Mouse (Mus musculus) neural tube, embryonic 12.5 days (tissue): Measurements from ENCODE around the gene Nxpe4. TPM values are rescaled to one million over a fixed set of nuclear protein-coding genes. Genes with fewer than 3 reads are reported as not detected.

Experiments used
- ATAC-seq: fragments of 200-750 bp; cut with Nextera tagmentation; 2 replicates; pipeline ENCODE4 v1.8.0; 2017; ENCODE audit warnings: low read depth, mild to moderate bottlenecking, moderate TSS enrichment, moderate library complexity; ENCODE audit not compliant: low FRiP score
- H3K27ac ChIP-seq: fragments of 300-500 bp; sonication (generic); 2 replicates; pipeline ENCODE4 v1.5.1; 2016
- H3K27me3 ChIP-seq: fragments of 300-500 bp; sonication (generic); replicated peaks from 2 replicates; pipeline ENCODE4 v1.6.1; 2016; ENCODE audit warnings: mild to moderate bottlenecking
- H3K36me3 ChIP-seq: fragments of 300-500 bp; sonication (generic); 2 replicates; pipeline ENCODE4 v1.6.1; 2016; ENCODE audit warnings: mild to moderate bottlenecking
- H3K4me1 ChIP-seq: fragments of 300-500 bp; sonication (generic); 2 replicates; pipeline ENCODE4 v1.6.1; 2016
- H3K4me2 ChIP-seq: fragments of 300-500 bp; sonication (generic); replicated peaks from 2 replicates; pipeline ENCODE4 v1.6.1; 2016; ENCODE audit warnings: mild to moderate bottlenecking
- H3K4me3 ChIP-seq: fragments of 300-500 bp; sonication (generic); 2 replicates; pipeline ENCODE4 v1.5.1; 2016
- H3K9ac ChIP-seq: fragments of 300-500 bp; sonication (generic); 2 replicates; pipeline ENCODE4 v1.6.1; 2016; ENCODE audit warnings: mild to moderate bottlenecking
- H3K9me3 ChIP-seq: fragments of 300-500 bp; sonication (generic); 2 replicates; pipeline ENCODE4 v1.6.1; 2016; ENCODE audit warnings: mild to moderate bottlenecking
- WGBS: fragments of 180-500 bp; shearing (Covaris S2); methylation state at CpG from one replicate; pipeline ENCODE4 v1.1.7; 2016; 5-methylcytosine and 5-hydroxymethylcytosine counted together
- polyA plus RNA-seq: library from polyadenylated mRNA; unstranded; fragments of >200 nt; fragmentation: Nextera tagmentation; extraction: Ambion mirVana; gene quantifications from 2 replicates; pipeline ENCODE4 v1.2.1, GENCODE M21; 2016

Gene Nxpe4
- polyA plus RNA-seq, 1 experiment from 2014 or later = 7.9 TPM

DNA sequence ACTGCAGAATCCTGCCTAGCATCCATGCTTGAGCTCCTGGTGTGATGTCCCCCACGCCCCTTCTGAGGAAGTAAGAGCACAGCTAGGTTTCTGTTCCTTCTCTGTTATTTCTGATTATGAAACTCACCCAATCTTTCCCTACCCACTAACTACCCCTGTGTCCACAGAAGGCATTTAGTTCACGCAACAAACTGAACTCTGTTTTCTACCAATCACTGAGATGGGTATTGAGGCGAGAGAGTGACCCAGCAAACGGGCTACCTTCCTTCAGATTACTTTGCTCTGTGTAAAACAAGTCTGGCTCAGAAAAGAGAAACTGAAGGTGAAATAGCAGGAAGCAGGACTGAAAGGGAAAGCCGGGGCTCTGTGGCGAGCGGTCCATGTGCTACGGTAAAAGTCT is 260.6 kb downstream of the Nxpe4 start:
- Histone ChIP-seq H3K27ac (no peak overlapping the region), H3K27me3 (no peaks in the 10 kb centered on the region), H3K4me1 (no peaks in the 10 kb centered on the region), H3K4me2 (no peak overlapping the region), H3K9me3 (no peaks in the 10 kb centered on the region), H3K4me3 (no peak overlapping the region), H3K36me3 (no peaks in the 10 kb centered on the region), H3K9ac (no peak overlapping the region)
- no peak for ATAC-seq
- WGBS = 88% methylated on average over 8 of the region's 8 CpGs

GRCm38 (mm10) chr9:48423256-48423655 is 261.4 kb downstream of the Nxpe4 start:
- no peak for ATAC-seq
- H3K27me3 ChIP-seq = no peaks in the 10 kb centered on the region
- H3K27ac ChIP-seq = no peak overlapping the region
- no peaks in the 10 kb centered on the region for H3K4me1 ChIP-seq
- WGBS = 39% methylated on average over 1 of the region's 1 CpGs
- H3K4me3 ChIP-seq = no peak overlapping the region
- H3K9ac ChIP-seq = no peak overlapping the region
- no peak overlapping the region for H3K4me2 ChIP-seq
- H3K9me3 ChIP-seq = no peaks in the 10 kb centered on the region
- no peaks in the 10 kb centered on the region for H3K36me3 ChIP-seq

GRCm38 (mm10) chr9:48427176-48427575 is 265.4 kb downstream of the Nxpe4 start:
- H3K9ac ChIP-seq = no peak overlapping the region
- no peaks in the 10 kb centered on the region for H3K4me1 ChIP-seq
- no peaks in the 10 kb centered on the region for H3K9me3 ChIP-seq
- no peak overlapping the region for H3K27ac ChIP-seq
- no peaks in the 10 kb centered on the region for H3K36me3 ChIP-seq
- WGBS = 90% methylated on average over 7 of the region's 7 CpGs
- H3K4me2 ChIP-seq = no peak overlapping the region
- ATAC-seq = no peak
- H3K4me3 ChIP-seq = no peak overlapping the region
- H3K27me3 ChIP-seq = no peaks in the 10 kb centered on the region

- WGBS = 86% methylated on average over 8 of the region's 8 CpGs
- no peak overlapping the region for H3K27ac ChIP-seq
- no peak for ATAC-seq
- H3K27me3 ChIP-seq = no peaks in the 10 kb centered on the region
- H3K4me3 ChIP-seq = no peak overlapping the region
- H3K36me3 ChIP-seq = no peaks in the 10 kb centered on the region
- H3K4me2 ChIP-seq = no peak overlapping the region
- no peak overlapping the region for H3K9ac ChIP-seq
- no peaks in the 10 kb centered on the region for H3K4me1 ChIP-seq
- no peaks in the 10 kb centered on the region for H3K9me3 ChIP-seq
These were observed 270.6 kb downstream of the Nxpe4 start for GRCm38 (mm10) chr9:48432449-48432848.

DNA sequence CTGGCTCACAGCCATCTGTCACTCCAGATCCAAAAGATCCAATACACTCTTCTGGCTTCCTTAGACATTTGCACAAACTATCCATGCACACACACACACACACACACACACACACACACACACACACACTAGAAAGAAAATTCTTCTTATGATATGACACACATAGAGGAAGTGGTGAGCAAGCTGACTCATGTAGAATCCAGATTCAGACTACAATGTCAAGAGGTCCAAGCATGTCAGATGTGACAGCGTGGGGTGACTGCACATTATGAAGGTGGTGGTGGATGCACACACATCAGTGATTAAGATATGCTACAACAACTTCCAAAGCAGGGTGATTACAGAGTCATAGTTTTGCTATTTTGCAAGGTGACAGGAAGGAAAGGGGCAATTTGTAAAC is 282.1 kb downstream of the Nxpe4 start:
- Histone ChIP-seq H3K27me3 (no peaks in the 10 kb centered on the region), H3K4me1 (no peaks in the 10 kb centered on the region), H3K36me3 (no peaks in the 10 kb centered on the region), H3K9ac (no peak overlapping the region), H3K4me2 (no peak overlapping the region), H3K9me3 (no peaks in the 10 kb centered on the region), H3K27ac (no peak overlapping the region), H3K4me3 (no peak overlapping the region)
- whole genome bisulfite sequencing = 88% methylated on average over 1 of the region's 1 CpGs
- no peak for ATAC-seq

- WGBS = 84% methylated on average over 2 of the region's 2 CpGs
- H3K27me3 ChIP-seq = no peaks in the 10 kb centered on the region
These were observed 283.0 kb downstream of the Nxpe4 start for GRCm38 (mm10) chr9:48444821-48445220.

GRCm38 (mm10) chr9:48447783-48448209 is 286.0 kb downstream of the Nxpe4 start:
- Histone ChIP-seq H3K4me3 (no peak overlapping the region), H3K27me3 (no peaks in the 10 kb centered on the region), H3K27ac (no peak overlapping the region), H3K4me1 (no peaks in the 10 kb centered on the region), H3K9me3 (no peaks in the 10 kb centered on the region), H3K9ac (no peak overlapping the region), H3K36me3 (no peaks in the 10 kb centered on the region), H3K4me2 (no peak overlapping the region)
- WGBS = 39% methylated on average over 5 of the region's 5 CpGs
- no peak for ATAC-seq

More at GRCm38 (mm10) chr9:48444821-48445220, 283.0 kb downstream of the Nxpe4 start:
- Histone ChIP-seq H3K27ac (no peak overlapping the region), H3K4me1 (no peaks in the 10 kb centered on the region), H3K36me3 (no peaks in the 10 kb centered on the region), H3K9ac (no peak overlapping the region), H3K9me3 (no peaks in the 10 kb centered on the region), H3K4me2 (no peak overlapping the region), H3K4me3 (no peak overlapping the region)
- no peak for ATAC-seq

Other genes starting within 250 kb of the Nxpe4 start
- gene Nxpe2, start 191.4 kb downstream of the Nxpe4 start, polyA plus RNA-seq = 0.32 and 0.60 TPM in 2 replicates